16 mouse cellular contexts compared by ENCODE assay signal in genomic region chr7:78558503-78558902, GRCm38 (mm10).
"Had no signal": no experiment of that assay in that cellular context is flagged by ENCODE, and none has a peak within 500 bp of the region (broad histone marks: within the 10 kb centered on the region; RNA-seq: fewer than 3 reads in every experiment).

No protein-coding gene starts in this region.

- H3K27ac ChIP-seq: neural tube, embryonic 13.5 days; neural tube, embryonic 15.5 days; stomach, embryonic 15.5 days; stomach, postnatal 0 days had no signal

- H3K4me3 ChIP-seq: neural tube, embryonic 13.5 days; neural tube, embryonic 15.5 days; stomach, embryonic 15.5 days had no signal

- H3K9me3 ChIP-seq: neural tube, embryonic 13.5 days; neural tube, embryonic 15.5 days; stomach, embryonic 15.5 days had no signal

- DNase-seq: retina, postnatal 1 day; right cerebral cortex, adult 18-20 months; right cerebral cortex, postnatal 14 days; right cerebral cortex, postnatal 25 days; right cerebral cortex, postnatal 4 days; spleen, adult 18-20 months; thymus, adult 18-20 months; thymus, adult 2 months; thymus, postnatal 14 days; thymus, postnatal 25 days; thymus, postnatal 36 days; thymus, postnatal 4 days had no signal

- H3K36me3 ChIP-seq: stomach, embryonic 15.5 days had no signal

- H3K4me2 ChIP-seq: neural tube, embryonic 13.5 days; neural tube, embryonic 15.5 days; stomach, embryonic 15.5 days had no signal

- H3K9ac ChIP-seq: neural tube, embryonic 13.5 days; neural tube, embryonic 15.5 days; stomach, embryonic 15.5 days had no signal

- H3K27me3 ChIP-seq: neural tube, embryonic 13.5 days; neural tube, embryonic 15.5 days; stomach, embryonic 15.5 days had no signal

- H3K4me1 ChIP-seq: stomach, embryonic 15.5 days had no signal
